In the genomic region with DNA sequence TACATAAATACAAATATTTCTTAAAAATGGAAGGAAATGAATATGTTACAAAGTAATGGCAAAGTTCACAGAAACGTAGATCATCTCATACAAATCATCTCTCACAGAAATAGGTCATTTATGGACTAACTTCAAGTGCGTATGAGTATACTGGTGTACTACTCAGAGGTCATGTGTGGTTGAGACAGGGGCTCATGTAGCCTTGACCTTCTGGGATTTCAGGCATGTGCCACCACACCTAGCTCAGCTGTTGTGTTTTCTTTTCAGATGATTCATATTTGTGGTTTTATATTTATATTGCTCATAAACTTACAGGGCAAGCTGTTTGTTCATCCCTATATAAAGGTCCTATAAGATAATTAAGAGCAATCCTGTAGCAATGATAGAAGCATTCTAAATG, we compare ENCODE assay signal across 22 mouse cellular contexts. TPM values are rescaled to one million over a fixed set of nuclear protein-coding genes. Genes with fewer than 3 reads are reported as not detected.
DNase-seq lines count a peak whose midpoint lies in the region; ATAC-seq and TF ChIP-seq lines count a peak whose summit lies in the region.
"Had no signal": no experiment of that assay in that cellular context is flagged by ENCODE, and none has a peak within 500 bp of the region (broad histone marks: within the 10 kb centered on the region; RNA-seq: fewer than 3 reads in every experiment).

No protein-coding gene starts in this region.

- H3K79me2 ChIP-seq in C2C12 (ENCODE audit: control insufficient read depth, insufficient read depth), result no peaks in the 10 kb centered on the region

- peak; percentile 13 for DNase-seq in heart, adult 11 months
- DNase-seq in heart, postnatal 4 days, result no peak
- DNase-seq in large intestine, adult 2 months (ENCODE audit: low read depth, low spot score), result peak; percentile 28
- no peak for DNase-seq in lung, adult 18-20 months
- DNase-seq in ovary, postnatal 36 days (ENCODE audit: low spot score), result no peak
- DNase-seq: adrenal gland, adult 8-10 months; adrenal gland, postnatal 14 days; B cell, adult 2 months; cerebellum, adult 11 months; cerebellum, adult 18-20 months; cerebellum, adult 8-10 months; cerebellum, adult 9-11 months; cerebellum, postnatal 14 days; cerebellum, postnatal 36 days; embryo, embryonic 11 days; forebrain, postnatal 0 days had no signal

- no peaks in the 10 kb centered on the region for H3K4me1 ChIP-seq in midbrain, embryonic 16.5 days (ENCODE audit: control insufficient read depth, insufficient read depth, low read length)
- H3K4me1 ChIP-seq: embryonic facial prominence, embryonic 13.5 days; embryonic facial prominence, embryonic 15.5 days; forebrain, embryonic 13.5 days; forebrain, embryonic 15.5 days had no signal

- 85% methylated on average over 2 of the region's 2 CpGs for WGBS in large intestine, adult 2 months
- WGBS in midbrain, embryonic 16.5 days, result 100% methylated on average over 2 of the region's 2 CpGs

- H3K79me3 ChIP-seq in C2C12 (ENCODE audit: low read depth), result peaks cover 2% of the 10 kb centered on the region

- H3K36me3 ChIP-seq in C2C12 (ENCODE audit: control insufficient read depth, insufficient read depth), result peaks cover 66% of the 10 kb centered on the region
- peaks cover 21% of the 10 kb centered on the region for H3K36me3 ChIP-seq in midbrain, embryonic 16.5 days (ENCODE audit: control insufficient read depth, insufficient read depth, low read length)

- no peak for TF ChIP-seq CTCF in C2C12 (IDR thresholded peaks at IDR 0.05; ENCODE audit: control insufficient read depth, insufficient read depth, insufficient read length)

- no peak overlapping the region for H3K27ac ChIP-seq in midbrain, embryonic 16.5 days (ENCODE audit: low read length)
- H3K27ac ChIP-seq: embryonic facial prominence, embryonic 13.5 days; embryonic facial prominence, embryonic 15.5 days; forebrain, embryonic 13.5 days; forebrain, embryonic 15.5 days had no signal

- no peak overlapping the region for H3K4me3 ChIP-seq in C2C12 (ENCODE audit: insufficient read depth, poor library complexity, severe bottlenecking)
- no peak overlapping the region for H3K4me3 ChIP-seq in midbrain, embryonic 16.5 days (ENCODE audit: low read depth, low read length)
- H3K4me3 ChIP-seq: embryonic facial prominence, embryonic 13.5 days; embryonic facial prominence, embryonic 15.5 days; forebrain, embryonic 13.5 days; forebrain, embryonic 15.5 days had no signal

- no peak overlapping the region for H3K4me2 ChIP-seq in midbrain, embryonic 16.5 days (ENCODE audit: low read length)
- H3K4me2 ChIP-seq: embryonic facial prominence, embryonic 13.5 days; embryonic facial prominence, embryonic 15.5 days; forebrain, embryonic 13.5 days; forebrain, embryonic 15.5 days had no signal

- ATAC-seq in midbrain, embryonic 16.5 days, result no peak
- ATAC-seq: forebrain, embryonic 13.5 days; forebrain, embryonic 15.5 days; forebrain, postnatal 0 days had no signal

- H3K27me3 ChIP-seq in C2C12 (ENCODE audit: control insufficient read depth, insufficient read depth, insufficient read length), result no peaks in the 10 kb centered on the region
- no peaks in the 10 kb centered on the region for H3K27me3 ChIP-seq in midbrain, embryonic 16.5 days (ENCODE audit: control insufficient read depth, insufficient read depth, low read depth, low read length)
- H3K27me3 ChIP-seq: embryonic facial prominence, embryonic 13.5 days; embryonic facial prominence, embryonic 15.5 days; forebrain, embryonic 13.5 days; forebrain, embryonic 15.5 days had no signal

- no peak overlapping the region for H3ac ChIP-seq in C2C12 (ENCODE audit: control insufficient read depth, insufficient read length, low read depth)

- H3K9ac ChIP-seq in midbrain, embryonic 16.5 days (ENCODE audit: low read depth, low read length), result no peak overlapping the region
- H3K9ac ChIP-seq: embryonic facial prominence, embryonic 13.5 days; embryonic facial prominence, embryonic 15.5 days; forebrain, embryonic 13.5 days; forebrain, embryonic 15.5 days; forebrain, postnatal 0 days had no signal

- no peaks in the 10 kb centered on the region for H3K9me3 ChIP-seq in midbrain, embryonic 16.5 days (replicated peaks; ENCODE audit: control insufficient read depth, low read length, poor library complexity, severe bottlenecking)
- H3K9me3 ChIP-seq: embryonic facial prominence, embryonic 13.5 days; embryonic facial prominence, embryonic 15.5 days; forebrain, embryonic 13.5 days; forebrain, embryonic 15.5 days had no signal

TF ChIP-seq in C2C12, 6 proteins besides CTCF, POLR2A, EP300 and RAD21:
- TF ChIP-seq MYOD1 (IDR thresholded peaks at IDR 0.05; ENCODE audit: control insufficient read depth, insufficient read length, low read depth) (peak; percentile 31), USF1 (IDR thresholded peaks at IDR 0.05; ENCODE audit: low read depth) (no peak)

RNA-seq across cellular contexts. Expression of a gene that starts 29.8 kb away (rescaled TPM):
- total RNA-seq in heart, postnatal 4 days (2021), result 10 to 100 TPM; 86.6 to 98.9 TPM
- 30.7 TPM for polyA plus RNA-seq in C2C12 (2012; fragmentation: generic; extraction: Trizol)
- polyA plus RNA-seq in large intestine, adult 2 months (2012; rRNA removed), result 25.0 and 28.4 TPM in 2 replicates
- polyA plus RNA-seq in midbrain, embryonic 16.5 days (2015; fragmentation: Nextera tagmentation; extraction: Ambion mirVana), result 73.6 and 83.2 TPM in 2 replicates

Comparison
In these comparisons a context has a peak if more than half of its experiments do, and no peak if none do; other contexts are left out.
1. DNase-seq: peak in heart, adult 11 months (single experiment) and large intestine, adult 2 months (single experiment); none in heart, postnatal 4 days (single experiment), lung, adult 18-20 months (0 of 2) and ovary, postnatal 36 days (single experiment).